Mouse (Mus musculus) left cerebral cortex, postnatal 25 days (tissue): ENCODE measurements at regions not wholly inside any gene's neighbourhood (a gene's known extent, or its start where the extent isn't known, plus 50 kb on each side); places are given as distances from the start of the nearest gene placed in this dataset.

Experiments used
- DNase-seq, 2 experiments: peaks; one replicate each; pipeline ENCODE4 v3.0.0; 2022; ENCODE audit warnings: low spot score in 2 of 2, mixed read lengths in 1 of 2
- intact Hi-C: fragments of 180-260 bp; cut with DNase I; formaldehyde crosslinking; loops from one replicate; pipeline ENCODE4 v1.15.1; 2025

GRCm38 (mm10) chr3:57910020-57910419 is 62.1 kb upstream of the Pfn2 start:
- DNase-seq, result peak in 1 of 2 experiments; percentile 69
- intact Hi-C loops, result no loop called here

- intact Hi-C loops, result no loop called here
These were observed 64.1 kb upstream of the Pfn2 start for GRCm38 (mm10) chr3:57911831-57912596.

GRCm38 (mm10) chr3:57912650-57913343 is 64.9 kb upstream of the Pfn2 start:
- intact Hi-C loops, result no loop called here

More at GRCm38 (mm10) chr3:57911831-57912596, 64.1 kb upstream of the Pfn2 start:
- DNase-seq, result peak; percentile 26 to 71

GRCm38 (mm10) chr3:57914687-57915086 is 66.8 kb upstream of the Pfn2 start:
- no peak for DNase-seq
- intact Hi-C loops, result no loop called here

More at GRCm38 (mm10) chr3:57912650-57913343, 64.9 kb upstream of the Pfn2 start:
- no peak for DNase-seq

GRCm38 (mm10) chr3:57918913-57919312 is 71.0 kb upstream of the Pfn2 start:
- intact Hi-C loops, result no loop called here
- DNase-seq, result no peak

- intact Hi-C loops, result no loop called here
- no peak for DNase-seq
These were observed 71.7 kb upstream of the Pfn2 start for GRCm38 (mm10) chr3:57919390-57920089.

- intact Hi-C loops, result no loop called here
- DNase-seq, result no peak
These were observed 72.2 kb upstream of the Pfn2 start for GRCm38 (mm10) chr3:57920090-57920432.

- intact Hi-C loops, result no loop called here
- DNase-seq, result no peak
These were observed 73.4 kb upstream of the Pfn2 start for GRCm38 (mm10) chr3:57921071-57921882.

- no peak for DNase-seq
- intact Hi-C loops, result no loop called here
These were observed 75.2 kb upstream of the Pfn2 start for GRCm38 (mm10) chr3:57923061-57923460.

- intact Hi-C loops, result no loop called here
These were observed 85.0 kb upstream of the Pfn2 start for GRCm38 (mm10) chr3:57932657-57933539.

GRCm38 (mm10) chr3:57935042-57935610 is 87.2 kb upstream of the Pfn2 start:
- intact Hi-C loops, result loop anchor here (1.0 to 2.0 kb wide), 5 partner anchors 41 to 182 kb away; no protein-coding TSS in a partner anchor
- peak in 1 of 2 experiments; percentile 82 for DNase-seq

More at GRCm38 (mm10) chr3:57932657-57933539, 85.0 kb upstream of the Pfn2 start:
- no peak for DNase-seq

GRCm38 (mm10) chr3:57940504-57941381 is 92.9 kb upstream of the Pfn2 start:
- no peak for DNase-seq
- intact Hi-C loops, result no loop called here

- intact Hi-C loops, result no loop called here
- DNase-seq, result peak; percentile 10 to 78
These were observed 96.8 kb upstream of the Pfn2 start for GRCm38 (mm10) chr3:57944698-57945097.

GRCm38 (mm10) chr3:57945765-57946164 is 97.9 kb upstream of the Pfn2 start:
- DNase-seq, result no peak
- intact Hi-C loops, result no loop called here

- no peak for DNase-seq
- intact Hi-C loops, result no loop called here
These were observed 99.5 kb upstream of the Pfn2 start for GRCm38 (mm10) chr3:57947331-57947730.

GRCm38 (mm10) chr3:57948720-57949119 is 100.8 kb upstream of the Pfn2 start:
- intact Hi-C loops, result no loop called here
- no peak for DNase-seq
